Mouse (Mus musculus) megakaryocyte, embryonic 14.5 days (primary cell): ENCODE results near the gene Ptprm. TPM values are rescaled to one million over a fixed set of nuclear protein-coding genes. Genes with fewer than 3 reads are reported as not detected.

ENCODE experiments used
- H3K27me3 ChIP-seq: replicated peaks from 2 replicates; pipeline ENCODE3; 2012; ENCODE audit warnings: inconsistent platforms
- H3K36me3 ChIP-seq: replicated peaks from 2 replicates; pipeline ENCODE3; 2012; ENCODE audit warnings: low read length, inconsistent platforms, mixed read lengths
- H3K4me1 ChIP-seq: 2 replicates; pipeline ENCODE4 v1.6.1; 2012; ENCODE audit warnings: inconsistent platforms
- H3K4me3 ChIP-seq: replicated peaks from 2 replicates; pipeline ENCODE3; 2012; ENCODE audit warnings: moderate library complexity, mild to moderate bottlenecking, inconsistent platforms
- H3K9me3 ChIP-seq: 2 replicates; pipeline ENCODE4 v1.6.1; 2012; ENCODE audit warnings: inconsistent platforms
- FLI1 ChIP-seq: IDR thresholded peaks from 2 replicates; pipeline ENCODE4 v1.6.1; 2012; ENCODE audit warnings: low read length, inconsistent platforms, mixed read lengths
- GATA1 ChIP-seq: IDR thresholded peaks from 3 replicates; pipeline ENCODE4 v1.6.1; 2012; ENCODE audit warnings: mixed read lengths, low read length, inconsistent platforms, borderline replicate concordance
- polyA plus RNA-seq: library from polyadenylated mRNA; stranded (reverse); fragments of >175 nt; gene quantifications from 2 replicates; pipeline ENCODE4 v1.2.3, GENCODE M21; 2012; ENCODE audit warnings: low replicate concordance; ENCODE audit not compliant: insufficient read depth

The Ptprm gene
- polyA plus RNA-seq, 1 experiment = not detected

DNA sequence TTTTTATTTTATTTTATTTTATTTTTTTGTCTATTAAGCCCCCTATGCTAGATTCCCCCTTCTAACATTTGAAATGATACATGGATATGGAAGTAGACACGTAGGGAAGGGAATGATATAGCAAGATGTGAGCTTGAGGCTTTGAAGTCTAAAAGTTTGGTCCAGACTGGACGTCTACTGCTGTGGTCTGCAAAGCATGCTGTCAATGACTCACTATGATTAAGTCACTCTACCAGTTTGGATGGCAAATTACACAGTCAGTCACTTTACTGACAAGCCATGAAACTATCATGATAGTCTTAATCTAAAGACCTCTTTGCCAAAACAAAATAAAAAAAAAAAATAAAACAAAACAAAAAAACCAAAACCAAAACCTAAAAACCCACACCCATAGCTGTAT, 363.5 kb downstream of the Ptprm start:
- no peaks in the 10 kb centered on the region for H3K4me1 ChIP-seq
- TF ChIP-seq GATA1 (no peak), FLI1 (no peak)
- no peaks in the 10 kb centered on the region for H3K36me3 ChIP-seq
- no peak overlapping the region for H3K4me3 ChIP-seq
- H3K9me3 ChIP-seq = peaks cover 27% of the 10 kb centered on the region
- H3K27me3 ChIP-seq = no peaks in the 10 kb centered on the region

DNA sequence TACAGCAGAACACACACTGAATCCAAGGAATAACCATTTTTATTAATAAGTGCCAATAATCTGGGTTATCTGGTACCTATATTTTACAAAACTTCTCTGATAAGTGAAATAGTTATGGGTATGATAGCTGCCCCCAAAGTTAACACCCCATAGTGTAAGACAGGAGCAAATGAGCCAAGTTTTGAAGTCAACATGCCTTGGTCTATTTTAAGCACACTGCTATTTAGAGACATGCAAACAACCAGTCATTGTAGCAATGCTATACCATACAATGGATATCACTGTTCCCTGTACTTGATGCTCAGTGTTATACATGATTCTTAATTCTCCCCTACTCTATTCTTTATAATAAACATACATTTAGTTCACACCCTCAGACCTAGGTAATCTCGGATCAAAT, 366.2 kb downstream of the Ptprm start:
- Histone ChIP-seq H3K4me1 (no peaks in the 10 kb centered on the region), H3K36me3 (no peaks in the 10 kb centered on the region), H3K4me3 (no peak overlapping the region), H3K9me3 (peaks cover 28% of the 10 kb centered on the region), H3K27me3 (no peaks in the 10 kb centered on the region)
- TF ChIP-seq FLI1 (no peak), GATA1 (no peak)

DNA sequence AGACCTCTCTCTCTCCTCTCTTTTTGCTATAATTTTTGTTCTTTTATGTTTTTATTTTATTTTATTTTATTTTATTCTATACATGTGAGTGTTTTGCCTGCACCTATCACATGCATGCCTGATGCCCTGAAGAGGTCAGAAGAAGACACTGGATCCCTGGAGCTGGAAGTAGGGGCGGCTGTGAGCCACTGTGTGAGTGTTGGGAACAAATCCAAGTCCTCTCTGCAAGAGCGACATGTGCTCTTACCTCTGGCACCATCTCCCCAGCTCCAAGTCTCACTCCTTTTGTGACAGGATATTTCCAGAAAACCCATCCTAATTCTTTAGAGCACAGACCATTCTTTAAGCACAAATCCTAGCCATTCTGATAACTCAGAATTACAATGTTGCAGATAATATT, 372.6 kb downstream of the Ptprm start:
- no peaks in the 10 kb centered on the region for H3K27me3 ChIP-seq
- no peaks in the 10 kb centered on the region for H3K36me3 ChIP-seq
- TF ChIP-seq GATA1 (no peak), FLI1 (no peak)
- no peaks in the 10 kb centered on the region for H3K4me1 ChIP-seq
- no peak overlapping the region for H3K4me3 ChIP-seq
- peaks cover 38% of the 10 kb centered on the region for H3K9me3 ChIP-seq

DNA sequence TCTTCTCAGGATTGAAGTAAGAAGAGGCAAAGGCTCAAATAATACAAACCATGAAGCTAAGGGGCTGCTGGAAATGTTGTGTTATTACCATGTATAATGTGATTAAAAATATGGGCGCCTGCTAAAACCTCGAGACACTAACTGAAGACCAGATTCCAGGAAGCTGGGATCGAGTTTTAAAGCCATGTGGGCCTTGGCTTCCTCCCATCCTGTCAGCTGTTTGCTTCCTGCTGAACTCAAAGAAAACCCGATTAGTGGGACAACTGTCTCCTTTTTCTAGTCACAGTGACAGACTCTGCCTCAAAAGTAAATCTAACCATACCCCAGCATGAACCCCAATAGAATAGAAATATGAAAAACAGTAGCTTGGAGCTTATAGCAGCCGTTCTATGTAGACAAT, 374.3 kb downstream of the Ptprm start:
- Histone ChIP-seq H3K27me3 (no peaks in the 10 kb centered on the region), H3K36me3 (no peaks in the 10 kb centered on the region), H3K4me1 (no peaks in the 10 kb centered on the region), H3K4me3 (no peak overlapping the region), H3K9me3 (peaks cover 41% of the 10 kb centered on the region)
- no peak for TF ChIP-seq FLI1
- no peak for TF ChIP-seq GATA1

DNA sequence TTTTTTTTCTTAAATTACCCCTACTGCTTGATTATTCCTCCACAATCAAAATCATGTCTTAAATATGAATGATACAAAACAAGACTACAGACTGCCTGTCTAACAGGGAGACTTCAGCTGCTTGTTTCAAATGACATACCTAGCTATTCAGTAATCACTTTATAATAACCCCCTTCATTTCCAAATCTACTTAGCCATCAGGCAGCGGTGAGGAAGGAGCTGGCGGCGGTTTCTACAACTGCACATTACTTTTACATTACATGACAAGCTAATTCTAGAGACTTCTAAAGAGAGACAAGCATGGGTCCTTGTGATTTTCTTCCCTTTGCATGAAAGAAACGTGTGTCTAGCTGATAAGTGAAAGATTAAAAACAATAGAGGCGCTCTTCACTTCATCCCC, 377.8 kb downstream of the Ptprm start:
- Histone ChIP-seq H3K9me3 (peaks cover 41% of the 10 kb centered on the region), H3K27me3 (no peaks in the 10 kb centered on the region), H3K4me1 (no peaks in the 10 kb centered on the region), H3K36me3 (no peaks in the 10 kb centered on the region), H3K4me3 (no peak overlapping the region)
- TF ChIP-seq FLI1 = no peak
- no peak for TF ChIP-seq GATA1

DNA sequence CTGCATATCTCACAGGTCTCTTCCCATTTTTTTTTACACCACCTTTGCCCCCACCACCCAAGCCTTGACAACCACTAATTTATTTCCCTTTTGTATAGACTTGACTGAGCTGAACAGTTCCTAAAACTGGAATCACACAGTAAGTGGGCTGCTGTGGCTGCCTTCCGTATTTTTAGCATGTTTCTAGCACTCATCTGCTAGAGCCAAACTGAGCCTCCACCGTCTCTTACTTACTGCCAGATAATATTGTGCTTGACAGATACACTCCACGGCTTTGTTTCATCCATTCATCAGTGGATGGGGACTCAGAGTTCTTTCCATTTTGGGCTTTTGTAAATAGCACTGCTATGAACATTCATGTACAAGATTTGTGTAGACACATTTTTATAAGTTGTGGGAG, 381.3 kb downstream of the Ptprm start:
- peaks cover 48% of the 10 kb centered on the region for H3K9me3 ChIP-seq
- no peaks in the 10 kb centered on the region for H3K27me3 ChIP-seq
- no peaks in the 10 kb centered on the region for H3K36me3 ChIP-seq
- H3K4me3 ChIP-seq = no peak overlapping the region
- no peaks in the 10 kb centered on the region for H3K4me1 ChIP-seq
- no peak for TF ChIP-seq FLI1
- TF ChIP-seq GATA1 = no peak

DNA sequence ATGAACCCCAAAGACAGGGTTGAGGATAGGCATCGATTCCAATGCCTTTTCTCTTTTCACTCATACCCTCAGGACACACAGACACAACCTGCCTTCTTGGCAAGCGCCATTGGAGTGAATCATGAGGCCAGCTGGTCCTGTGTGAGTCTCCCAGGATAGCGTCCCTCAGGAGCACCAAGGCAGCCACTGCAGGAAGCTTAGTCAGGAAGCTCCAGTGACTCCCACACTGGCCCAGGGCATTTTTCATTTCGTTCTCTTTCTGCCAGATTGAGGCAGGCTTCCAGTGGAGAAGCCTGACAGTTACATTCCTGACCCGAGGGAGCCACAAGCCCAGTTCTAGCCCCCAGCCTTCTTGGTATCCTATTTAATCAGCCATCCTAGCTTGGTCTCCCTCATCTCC, 393.3 kb downstream of the Ptprm start:
- Histone ChIP-seq H3K4me1 (no peaks in the 10 kb centered on the region), H3K4me3 (no peak overlapping the region), H3K36me3 (no peaks in the 10 kb centered on the region), H3K27me3 (no peaks in the 10 kb centered on the region), H3K9me3 (peaks cover 42% of the 10 kb centered on the region)
- TF ChIP-seq FLI1 (no peak), GATA1 (no peak)

DNA sequence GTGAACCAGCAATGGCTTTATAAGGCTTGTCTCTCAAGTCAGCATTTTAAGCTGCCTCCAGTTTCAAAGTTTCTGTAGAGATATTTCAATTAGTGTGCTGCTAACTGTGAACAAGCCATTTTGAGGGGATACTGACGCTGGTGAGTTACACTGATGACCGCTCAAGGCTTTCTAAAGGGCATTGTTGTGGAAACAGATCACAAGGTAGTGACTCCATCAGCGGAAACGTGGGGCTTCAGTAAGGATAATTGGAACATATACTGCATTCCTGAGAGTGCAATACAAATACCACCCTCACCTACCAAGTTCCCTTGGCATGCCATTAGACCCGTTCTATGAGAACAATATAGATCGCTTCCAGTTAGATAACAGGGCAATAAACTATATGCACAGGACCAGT, 393.7 kb downstream of the Ptprm start:
- no peaks in the 10 kb centered on the region for H3K36me3 ChIP-seq
- TF ChIP-seq GATA1 (no peak), FLI1 (no peak)
- H3K27me3 ChIP-seq = no peaks in the 10 kb centered on the region
- H3K4me3 ChIP-seq = no peak overlapping the region
- H3K4me1 ChIP-seq = no peaks in the 10 kb centered on the region
- H3K9me3 ChIP-seq = peaks cover 42% of the 10 kb centered on the region

DNA sequence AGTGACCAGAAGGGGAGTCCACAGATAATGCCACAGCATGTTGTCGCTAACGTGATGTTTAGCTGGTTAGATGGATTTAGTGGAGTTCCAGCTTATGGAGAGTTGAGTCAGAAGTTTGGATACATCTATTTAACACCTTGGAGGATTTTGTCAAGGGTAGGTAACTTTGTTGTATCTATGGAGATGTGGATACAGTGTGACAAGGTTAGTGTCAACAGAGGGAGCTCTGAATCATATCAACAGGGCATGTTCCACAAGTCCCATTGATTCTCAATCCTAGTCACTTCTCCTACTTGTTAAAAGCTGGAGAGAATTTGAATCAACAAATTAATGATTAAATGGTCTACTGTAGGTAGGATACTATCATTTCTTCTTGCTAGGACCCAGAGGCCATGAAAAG, 394.4 kb downstream of the Ptprm start:
- H3K9me3 ChIP-seq = peaks cover 42% of the 10 kb centered on the region
- H3K27me3 ChIP-seq = no peaks in the 10 kb centered on the region
- no peak for TF ChIP-seq GATA1
- TF ChIP-seq FLI1 = no peak
- no peaks in the 10 kb centered on the region for H3K4me1 ChIP-seq
- no peaks in the 10 kb centered on the region for H3K36me3 ChIP-seq
- no peak overlapping the region for H3K4me3 ChIP-seq

DNA sequence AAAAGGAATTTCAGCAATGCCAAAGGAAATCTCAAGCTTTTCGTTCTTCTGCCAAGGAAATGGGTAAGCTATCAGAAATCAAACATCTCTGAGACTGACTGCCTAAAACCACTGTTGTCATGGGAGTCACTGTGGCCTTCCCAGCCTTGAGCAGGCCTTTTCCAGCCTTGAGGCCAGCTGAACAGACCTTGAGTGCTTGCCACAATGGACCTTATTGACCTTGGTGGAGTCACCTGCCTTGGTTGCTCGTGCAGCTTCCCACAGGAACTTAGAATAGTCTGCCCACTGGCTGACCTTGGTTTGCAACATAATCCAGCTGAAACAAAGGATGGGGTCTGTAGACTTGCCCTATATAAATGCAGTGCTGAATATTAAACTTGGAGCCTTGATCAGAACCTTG, 395.5 kb downstream of the Ptprm start:
- no peak overlapping the region for H3K4me3 ChIP-seq
- H3K27me3 ChIP-seq = no peaks in the 10 kb centered on the region
- H3K9me3 ChIP-seq = peaks cover 42% of the 10 kb centered on the region
- no peaks in the 10 kb centered on the region for H3K4me1 ChIP-seq
- no peak for TF ChIP-seq FLI1
- no peak for TF ChIP-seq GATA1
- H3K36me3 ChIP-seq = no peaks in the 10 kb centered on the region

DNA sequence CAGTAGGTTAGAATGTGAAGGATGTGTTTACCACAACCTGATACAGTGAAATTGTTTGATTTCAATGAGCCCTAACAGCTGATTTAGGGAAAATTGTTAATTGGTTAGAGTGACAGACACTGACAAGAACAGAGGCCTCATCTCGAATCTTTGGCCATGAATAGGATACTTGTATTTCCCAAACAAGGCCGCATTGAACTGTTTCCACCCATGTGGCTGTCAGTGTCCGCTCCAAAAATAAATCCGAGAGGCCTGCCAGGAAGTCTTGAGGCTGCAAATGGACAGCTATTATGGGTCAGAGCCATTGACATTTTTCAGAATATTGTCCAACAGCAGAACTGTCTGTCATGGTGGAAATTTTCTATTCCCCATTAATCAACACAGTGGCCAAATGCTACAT, 409.8 kb downstream of the Ptprm start:
- TF ChIP-seq GATA1 = no peak
- H3K36me3 ChIP-seq = no peaks in the 10 kb centered on the region
- no peaks in the 10 kb centered on the region for H3K27me3 ChIP-seq
- H3K9me3 ChIP-seq = peaks cover 58% of the 10 kb centered on the region
- no peak overlapping the region for H3K4me3 ChIP-seq
- H3K4me1 ChIP-seq = no peaks in the 10 kb centered on the region

DNA sequence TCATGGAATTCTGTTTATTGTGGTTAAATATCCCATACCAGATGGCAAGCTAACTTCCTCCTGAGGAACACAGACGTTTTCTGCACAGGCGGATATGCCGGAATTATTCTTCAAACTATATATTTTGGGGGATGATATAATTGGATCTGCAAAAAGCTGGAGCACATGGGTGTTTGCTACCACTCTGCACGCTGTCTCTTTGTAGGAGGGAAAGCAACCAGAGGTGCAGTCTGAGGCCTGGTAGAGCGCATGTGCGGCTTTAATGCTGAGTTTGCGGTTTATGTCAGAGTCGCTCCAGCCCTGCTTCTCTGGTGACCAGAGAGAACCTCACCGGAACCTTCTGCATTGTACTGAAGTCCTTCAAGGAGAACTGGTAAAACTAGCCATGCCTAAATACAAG, 410.7 kb downstream of the Ptprm start:
- TF ChIP-seq FLI1 = no peak
- no peak for TF ChIP-seq GATA1
- Histone ChIP-seq H3K27me3 (no peaks in the 10 kb centered on the region), H3K4me1 (no peaks in the 10 kb centered on the region), H3K9me3 (peaks cover 55% of the 10 kb centered on the region), H3K36me3 (no peaks in the 10 kb centered on the region), H3K4me3 (no peak overlapping the region)
